Mouse (Mus musculus) lung, adult 18-20 months (tissue): Measurements from ENCODE around the gene Fam83c.

Experiments
- DNase-seq, 2 experiments: peaks; one replicate each; pipeline ENCODE4 v3.0.0; 2022; ENCODE audit warnings: mixed read lengths in 2 of 2

The Fam83c gene

DNA sequence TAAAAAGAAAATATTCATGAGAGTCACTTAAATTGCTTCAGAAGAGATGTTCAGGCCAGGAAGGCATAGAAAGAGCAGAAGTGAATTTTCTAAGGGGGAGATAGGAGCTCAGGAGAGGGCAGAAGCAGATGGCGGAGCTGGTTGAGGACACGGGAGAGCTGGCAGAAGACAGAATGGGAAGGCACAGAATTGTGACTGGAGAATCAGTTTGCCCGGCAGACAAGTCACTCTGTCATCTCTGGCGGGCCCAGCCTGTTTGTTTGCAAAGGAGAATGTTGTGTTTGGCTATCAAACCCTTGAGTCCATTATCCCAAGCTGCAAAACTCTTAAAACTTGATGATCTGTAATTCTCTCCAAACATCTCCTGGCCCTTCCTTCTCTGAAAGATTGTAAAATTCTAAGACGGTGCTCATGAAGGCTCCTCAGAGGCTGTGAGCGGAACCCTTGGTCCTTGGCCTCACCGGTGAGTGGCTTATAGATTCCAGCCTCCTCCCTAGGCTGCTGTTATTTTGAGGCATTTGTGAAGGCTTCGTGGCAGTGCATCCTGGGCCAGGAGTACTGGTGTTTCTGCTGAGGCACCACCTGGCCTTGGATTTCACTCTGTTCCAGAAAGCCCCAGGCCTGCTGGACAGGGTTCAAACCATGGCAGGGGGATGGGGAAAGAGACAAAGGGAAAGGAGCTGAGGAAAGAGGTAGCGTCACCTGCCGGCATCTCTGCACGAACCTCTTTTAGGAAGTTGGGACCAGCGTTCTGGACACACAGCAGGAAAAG lies 39.8 kb downstream of the Fam83c start:
- DNase-seq, result no peak

DNA sequence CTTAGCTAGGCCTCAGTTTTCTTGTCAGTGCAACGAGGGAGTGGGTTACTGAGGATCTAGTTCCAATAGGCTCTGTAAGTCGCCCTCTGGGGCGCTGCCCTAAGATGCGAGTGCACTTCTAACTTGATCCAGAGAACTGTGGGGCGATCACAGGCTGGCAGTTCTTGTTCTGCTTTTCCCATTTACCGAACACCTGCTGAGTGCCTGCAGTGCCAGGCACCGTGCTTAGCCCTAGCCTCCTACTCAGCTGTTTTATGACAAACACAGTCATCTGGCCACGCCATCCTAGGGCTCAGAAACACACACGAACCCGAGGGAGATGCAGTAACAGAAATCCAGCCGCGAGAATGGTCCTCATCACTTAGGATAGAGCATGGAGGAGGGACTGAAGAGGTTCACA lies 41.8 kb downstream of the Fam83c start:
- no peak for DNase-seq

DNA sequence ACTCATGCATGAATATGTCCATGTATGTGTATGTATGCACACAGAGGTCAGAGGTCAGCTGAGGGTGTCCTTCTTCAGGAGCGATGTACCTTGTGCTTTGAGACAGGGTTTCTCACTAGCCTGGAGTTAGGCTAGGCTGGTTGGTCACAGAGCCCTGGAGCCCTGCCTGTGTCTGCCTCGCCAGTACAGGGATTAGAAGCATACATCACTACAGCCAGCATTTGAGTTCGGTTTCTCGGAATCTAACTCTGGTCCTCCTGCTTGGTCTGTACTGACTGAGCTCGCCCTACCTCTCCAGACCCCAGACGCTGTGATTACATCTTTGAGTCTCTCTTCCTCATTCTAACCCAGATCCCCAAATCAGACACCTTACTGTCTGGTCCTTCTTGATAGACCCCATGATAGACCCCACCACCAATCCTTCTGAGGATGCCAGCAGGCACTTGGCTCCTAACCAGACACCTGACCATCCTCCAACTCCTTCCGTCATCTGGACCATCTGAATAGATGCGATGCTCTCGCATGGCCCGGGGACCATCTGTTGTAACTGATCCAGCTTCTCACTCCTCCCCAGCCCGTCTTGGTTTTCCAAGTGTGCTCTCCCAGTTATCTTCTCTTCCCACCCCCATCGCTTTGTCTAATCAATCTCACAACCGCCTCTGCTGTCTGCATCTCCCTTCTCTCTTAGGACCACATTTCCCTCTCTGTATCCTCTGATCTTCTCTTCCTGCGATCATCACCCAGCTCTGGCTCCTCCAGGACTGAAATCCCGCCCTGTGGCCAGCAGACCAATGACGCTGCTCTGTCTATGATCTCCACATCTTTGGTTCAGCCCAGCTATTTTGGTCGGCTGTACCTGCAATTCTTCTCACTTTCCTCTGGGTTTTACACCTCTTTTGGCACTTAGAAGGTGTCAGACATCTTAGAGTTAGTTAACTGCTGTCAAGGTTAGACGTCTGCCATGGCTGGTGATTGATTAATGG lies 46.4 kb downstream of the Fam83c start:
- DNase-seq, result no peak

DNA sequence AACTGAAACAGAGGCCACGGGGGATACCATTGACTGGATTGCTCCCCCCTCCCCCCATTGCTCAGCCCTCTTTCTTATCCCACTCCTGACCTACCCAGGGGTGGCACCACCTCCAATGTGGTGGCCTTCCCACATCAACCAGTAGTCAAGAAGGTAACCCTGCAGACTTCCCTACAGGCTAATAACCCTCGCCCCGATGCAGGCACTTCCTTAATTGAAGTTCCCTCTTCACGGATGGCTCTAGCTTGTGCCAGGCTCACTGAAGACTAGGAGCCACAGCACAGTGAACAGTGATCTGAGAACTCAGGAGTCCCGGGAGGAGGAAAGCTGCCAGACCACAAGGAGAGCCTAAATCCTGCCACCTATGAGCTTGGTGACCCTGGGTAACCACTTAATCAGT lies 47.7 kb downstream of the Fam83c start:
- DNase-seq, result no peak

DNA sequence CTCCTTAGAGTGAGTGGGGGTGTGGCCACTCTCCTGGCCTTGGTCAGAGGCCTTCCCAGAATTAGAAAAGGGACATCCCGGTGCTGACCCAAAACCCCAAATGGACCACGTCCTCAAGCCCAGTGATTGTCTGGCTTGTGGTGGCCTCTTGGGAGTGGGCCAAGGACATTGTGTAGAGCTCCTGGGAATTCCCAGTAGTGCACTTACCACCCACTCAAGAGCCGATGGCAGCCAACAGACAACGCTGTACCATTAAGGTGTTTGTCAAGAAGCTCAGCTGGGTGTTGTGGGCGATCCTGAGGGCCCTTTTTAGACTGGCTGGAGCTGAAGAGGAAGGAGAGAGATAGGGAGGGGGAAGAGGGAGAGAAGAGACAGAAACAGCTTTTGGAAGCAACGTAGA lies 50.1 kb downstream of the Fam83c start:
- no peak for DNase-seq

DNA sequence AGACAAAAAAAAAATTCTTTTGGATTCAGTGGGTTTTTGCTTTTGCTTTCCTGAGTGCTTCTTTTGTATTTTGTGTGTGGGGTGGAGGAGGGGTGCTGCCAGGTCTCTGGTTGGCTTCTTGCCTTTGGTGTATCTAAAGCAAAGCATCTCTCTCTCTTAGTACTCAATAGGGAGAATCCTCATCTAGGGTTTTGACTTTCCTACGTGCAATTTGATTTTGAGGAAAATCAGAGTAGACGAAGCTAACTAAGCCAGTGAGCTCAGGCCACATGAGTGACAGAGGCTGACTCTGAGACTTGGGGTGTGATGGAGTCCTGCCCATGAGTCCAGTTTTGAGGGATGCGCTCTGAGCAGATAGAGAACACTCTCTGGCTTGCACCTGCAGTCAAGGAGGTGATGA lies 55.1 kb downstream of the Fam83c start:
- no peak for DNase-seq

DNA sequence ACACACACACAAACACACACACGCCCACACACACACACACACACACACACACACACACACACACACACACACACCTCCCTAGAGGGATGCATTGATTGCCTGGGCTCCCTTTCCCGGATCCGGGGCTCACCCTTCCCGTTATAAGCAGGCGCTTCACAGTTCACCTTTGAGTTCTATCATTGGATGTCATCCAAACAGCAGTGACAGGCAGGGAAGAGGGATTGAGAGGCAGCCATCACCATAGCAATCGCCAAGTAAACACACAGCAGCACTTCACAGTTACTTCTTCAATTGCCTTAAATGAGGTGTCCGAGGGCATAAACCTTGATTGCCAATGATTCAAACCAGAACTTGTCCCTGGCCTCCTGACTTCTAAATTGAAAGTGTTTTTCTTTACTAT lies 55.6 kb downstream of the Fam83c start:
- no peak for DNase-seq

DNA sequence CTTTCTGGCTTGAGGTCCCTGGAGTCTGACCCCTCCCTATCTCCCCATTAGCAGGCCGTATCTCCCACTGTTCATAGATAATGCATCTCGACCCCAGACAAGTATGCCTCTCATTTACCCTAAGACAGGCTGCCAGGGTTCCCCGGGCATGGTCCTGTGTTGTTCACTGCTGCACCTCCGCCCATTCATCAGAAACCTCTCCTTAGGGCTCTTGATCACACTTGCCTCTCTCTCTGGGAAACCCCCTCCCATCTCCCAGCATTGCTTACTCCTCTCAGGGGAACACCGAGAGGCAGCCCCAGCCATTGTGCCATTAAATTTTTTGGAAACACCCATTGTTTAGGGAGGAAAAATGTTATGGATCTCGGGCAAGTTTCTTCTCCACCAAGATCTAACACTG lies 56.6 kb downstream of the Fam83c start:
- DNase-seq, result no peak

DNA sequence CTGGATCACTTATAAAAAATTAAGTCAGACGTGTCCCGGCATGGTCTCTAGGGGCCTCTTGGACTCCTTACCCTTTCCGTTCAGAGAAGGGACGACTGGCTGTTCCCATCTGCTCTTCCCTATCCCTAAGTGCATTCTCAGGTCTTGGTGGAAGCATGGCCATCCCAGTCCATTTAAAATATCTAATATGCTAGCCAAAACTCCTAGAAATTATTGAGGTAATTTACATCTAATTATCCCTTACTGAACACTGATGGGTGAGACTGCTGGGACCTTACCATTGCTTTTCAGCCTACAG lies 57.0 kb downstream of the Fam83c start:
- DNase-seq, result no peak
